Mouse (Mus musculus): ENCODE measurements at regions not wholly inside any gene's neighbourhood (a gene's known extent, or its start where the extent isn't known, plus 50 kb on each side); places are given as distances from the start of the nearest gene placed in this dataset.

GRCm38 (mm10) chrX:164589874-164590273 lies 83.7 kb downstream of the Asb9 start:
- Histone ChIP-seq H3K4me3 (replicated peaks; ENCODE audit: low read depth, low read length) (no peak overlapping the region), H3K27ac (no peak overlapping the region), H3K9me3 (replicated peaks; ENCODE audit: low read length) (no peaks in the 10 kb centered on the region), H3K9ac (ENCODE audit: low read depth, low read length) (no peak overlapping the region), H3K27me3 (ENCODE audit: insufficient read depth, low read length) (no peaks in the 10 kb centered on the region), H3K36me3 (ENCODE audit: insufficient read depth, low read length) (no peaks in the 10 kb centered on the region), H3K4me2 (ENCODE audit: low read length) (no peak overlapping the region), H3K4me1 (replicated peaks; ENCODE audit: insufficient read depth, low read length) (no peaks in the 10 kb centered on the region)
- DNase-seq (ENCODE audit: low spot score), result peak; percentile 21
- TF ChIP-seq CTCF (IDR thresholded peaks at IDR 0.05; ENCODE audit: low read depth), result no peak
- WGBS, result 60% methylated on average over 4 of the region's 4 CpGs
- ATAC-seq (replicated peaks; ENCODE audit: low FRiP score, low read depth), result no peak
